Mouse (Mus musculus): ENCODE measurements at regions not wholly inside any gene's neighbourhood (a gene's known extent, or its start where the extent isn't known, plus 50 kb on each side); places are given as distances from the start of the nearest gene placed in this dataset.
A peak's percentile ranks its signal among the peaks of the same experiment; 100 is the strongest.

DNA sequence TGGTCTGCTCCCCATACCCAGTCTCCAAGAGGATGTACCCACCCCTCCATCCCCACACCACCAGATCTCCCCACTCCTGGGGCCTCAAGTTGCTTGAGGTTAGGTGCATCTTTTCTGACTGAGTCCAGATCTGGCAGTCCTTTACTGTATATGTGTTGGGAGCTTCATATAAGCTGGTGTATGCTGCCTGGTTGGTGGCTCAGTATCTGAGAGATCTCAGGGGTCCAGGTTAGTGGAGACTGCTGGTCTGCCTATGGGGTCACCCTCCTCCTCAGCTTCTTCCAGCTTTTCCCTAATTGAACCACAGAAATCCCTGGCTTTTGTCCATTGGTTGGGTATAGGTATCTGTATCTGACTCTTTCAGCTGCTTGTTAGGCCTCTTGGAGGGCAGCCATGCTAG is 118.1 kb upstream of the Far2 start:
- peaks cover 0 to 4% of the 10 kb centered on the region in 2 experiments; a peak in 1 of 4 replicates for H3K4me1 ChIP-seq (ENCODE audit: control insufficient read depth in 1 of 2, insufficient read depth in 2 of 2)
- H3K79me2 ChIP-seq (replicated peaks; ENCODE audit: control insufficient read depth, extremely low read depth, insufficient read depth, poor library complexity, severe bottlenecking): no peaks in the 10 kb centered on the region
- H3K36me3 ChIP-seq (replicated peaks in 1 of 2; ENCODE audit: control insufficient read depth in 1 of 2, insufficient read depth in 1 of 2, low read length in 1 of 2): no peaks in the 10 kb centered on the region
- no peaks in the 10 kb centered on the region for H3K9me3 ChIP-seq (replicated peaks; ENCODE audit: low read length)
- no peak overlapping the region for H3K4me2 ChIP-seq (ENCODE audit: insufficient read depth, low read depth, poor library complexity, severe bottlenecking)
- H3K9ac ChIP-seq (ENCODE audit: insufficient read depth, low read depth): no peak overlapping the region
- dilution Hi-C loops (cut with MboI; ENCODE audit: extremely low pct_ligation_motif_present, extremely low pct_unique_long_range_greater_than_20kb, low sequenced_read_pairs): no loop called here
- no peaks in the 10 kb centered on the region for H3K27me3 ChIP-seq (replicated peaks)
- no peak overlapping the region for H3K27ac ChIP-seq (ENCODE audit: insufficient read depth, low read depth)
- no peak overlapping the region for H3K4me3 ChIP-seq (replicated peaks in 1 of 3; ENCODE audit: low read depth in 2 of 3, low read length in 2 of 3, poor library complexity in 1 of 3)
- in situ Hi-C loops (cut with MboI; ENCODE audit: low pct_ligation_motif_present, low pct_unique_long_range_greater_than_20kb, low sequenced_read_pairs): no loop called here
- TF ChIP-seq NELFE (IDR thresholded peaks at IDR 0.05; ENCODE audit: low read depth, low read length) (no peak), ZNF384 (IDR thresholded peaks at IDR 0.05; ENCODE audit: low read depth, low read length) (no peak), SIN3A (IDR thresholded peaks at IDR 0.05; ENCODE audit: low read length) (no peak), MXI1 (IDR thresholded peaks at IDR 0.05; ENCODE audit: low read depth, low read length) (no peak), TBP (conservative IDR thresholded peaks at IDR 0.05; ENCODE audit: low read depth, low read length) (no peak), CHD2 (IDR thresholded peaks at IDR 0.05; ENCODE audit: low read length) (no peak), ELF1 (IDR thresholded peaks at IDR 0.05; ENCODE audit: low read depth, low read length) (no peak), KAT2A (IDR thresholded peaks at IDR 0.05; ENCODE audit: insufficient replicate concordance, low read length) (no peak), MAX (IDR thresholded peaks at IDR 0.05; ENCODE audit: low read length) (no peak), ZC3H11A (IDR thresholded peaks at IDR 0.05; ENCODE audit: low read depth, low read length) (no peak), HCFC1 (IDR thresholded peaks at IDR 0.05; ENCODE audit: low read depth, low read length) (no peak), TCF12 (IDR thresholded peaks at IDR 0.05; ENCODE audit: low read depth, low read length) (no peak), RAD21 (IDR thresholded peaks at IDR 0.05; ENCODE audit: low read depth, low read length) (no peak), E2F4 (IDR thresholded peaks at IDR 0.05; ENCODE audit: insufficient replicate concordance, low read depth, low read length) (no peak), CTCF (conservative IDR thresholded peaks at IDR 0.05 in 1 of 2, IDR thresholded peaks at IDR 0.05 in 1 of 2; ENCODE audit: low read depth in 2 of 2, low read length in 2 of 2) (no peak), EP300 (IDR thresholded peaks at IDR 0.05; ENCODE audit: low read length) (no peak), JUND (conservative IDR thresholded peaks at IDR 0.05; ENCODE audit: low read depth, low read length) (no peak)
- no peak for DNase-seq (ENCODE audit: extremely low read depth)

DNA sequence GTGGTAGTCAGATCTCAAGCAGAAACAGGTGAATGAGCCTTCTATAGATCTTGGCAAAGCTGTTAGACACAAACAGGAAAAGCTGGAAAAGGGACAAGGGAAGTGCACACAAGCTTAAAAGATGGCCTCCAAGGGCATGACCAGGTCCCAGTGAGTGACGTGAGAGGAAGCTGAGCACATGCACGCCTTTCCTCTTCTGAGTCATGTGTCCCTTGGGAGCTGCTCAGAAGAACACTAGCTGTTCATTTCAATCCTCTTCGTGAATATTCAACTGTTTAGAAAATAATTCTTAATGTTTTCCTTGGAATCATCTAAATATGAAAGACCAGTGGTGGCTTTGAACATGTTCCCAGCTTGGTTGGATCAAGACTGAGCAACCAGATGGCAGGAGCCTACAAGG is 103.0 kb upstream of the Far2 start:
- peaks cover 3 to 7% of the 10 kb centered on the region in 2 experiments; a peak in 2 of 4 replicates for H3K4me1 ChIP-seq (ENCODE audit: control insufficient read depth in 1 of 2, insufficient read depth in 2 of 2)
- peak; percentile 51 for DNase-seq (ENCODE audit: extremely low read depth)
- no peaks in the 10 kb centered on the region for H3K27me3 ChIP-seq (replicated peaks)
- no peaks in the 10 kb centered on the region for H3K9me3 ChIP-seq (replicated peaks; ENCODE audit: low read length)
- H3K36me3 ChIP-seq (replicated peaks in 1 of 2; ENCODE audit: control insufficient read depth in 1 of 2, insufficient read depth in 1 of 2, low read length in 1 of 2): no peaks in the 10 kb centered on the region
- no peak overlapping the region for H3K4me3 ChIP-seq (replicated peaks in 1 of 3; ENCODE audit: low read depth in 2 of 3, low read length in 2 of 3, poor library complexity in 1 of 3)
- in situ Hi-C loops (cut with MboI; ENCODE audit: low pct_ligation_motif_present, low pct_unique_long_range_greater_than_20kb, low sequenced_read_pairs) (no loop called here), dilution Hi-C loops (cut with MboI; ENCODE audit: extremely low pct_ligation_motif_present, extremely low pct_unique_long_range_greater_than_20kb, low sequenced_read_pairs) (no loop called here)
- H3K27ac ChIP-seq (ENCODE audit: insufficient read depth, low read depth): no peak overlapping the region
- H3K4me2 ChIP-seq (ENCODE audit: insufficient read depth, low read depth, poor library complexity, severe bottlenecking): no peak overlapping the region
- TF ChIP-seq PAX5 (IDR thresholded peaks at IDR 0.05; ENCODE audit: low read length) (no peak), IRF4 (IDR thresholded peaks at IDR 0.05; ENCODE audit: low read depth, low read length) (peak; percentile 40; the same call in 1 of the 2 replicates), MEF2A (IDR thresholded peaks at IDR 0.05; ENCODE audit: borderline replicate concordance, low read depth, low read length) (no peak), JUN (IDR thresholded peaks at IDR 0.05; ENCODE audit: insufficient read depth, low read depth, low read length) (peak; percentile 9; the same call in 1 of the 2 replicates), BHLHE40 (IDR thresholded peaks at IDR 0.05; ENCODE audit: low read depth, low read length) (peak; percentile 86)
- no peak overlapping the region for H3K9ac ChIP-seq (ENCODE audit: insufficient read depth, low read depth)
- H3K79me2 ChIP-seq (replicated peaks; ENCODE audit: control insufficient read depth, extremely low read depth, insufficient read depth, poor library complexity, severe bottlenecking): no peaks in the 10 kb centered on the region

Measured in CH12.LX (cell line).